Mouse (Mus musculus) left cerebral cortex, adult 18-20 months (tissue): ENCODE measurements around the gene Zc2hc1c. TPM values are rescaled to one million over a fixed set of nuclear protein-coding genes. Genes with fewer than 3 reads are reported as not detected.

Source experiments
- DNase-seq, 2 experiments: peaks; one replicate each; pipeline ENCODE4 v3.0.0; 2021 to 2022; ENCODE audit warnings: low spot score in 2 of 2, mixed read lengths in 1 of 2
- long read RNA-seq, 2 experiments: library from polyadenylated mRNA; stranded (forward); transcript quantifications; one replicate each; pipeline ENCODE4 v2.0.0; 2021
- total RNA-seq, 2 experiments: library from RNA; stranded (reverse); gene quantifications; 2 replicates each; pipeline ENCODE4 v1.2.3; 2021

Gene Zc2hc1c
- total RNA-seq: 1 to 10 TPM; 2.3 to 2.8 TPM
- long read RNA-seq, experiment 1, full-length matches to known transcripts: 4 of 4 reads
- long read RNA-seq, experiment 1, partial matches to known transcripts: 0 of 4 reads
- long read RNA-seq, experiment 1, other reads (novel, unspliced or antisense): 0 of 4 reads
- long read RNA-seq, experiment 2, full-length matches to known transcripts: 1 of 1 reads
- long read RNA-seq, experiment 2, partial matches to known transcripts: 0 of 1 reads
- long read RNA-seq, experiment 2, other reads (novel, unspliced or antisense): 0 of 1 reads

GRCm38 (mm10) chr12:85288486-85289156 is at the start of gene Zc2hc1c:
Gene Zc2hc1c (plus strand): TSS chr12:85288591.
- peak; percentile 82 to 85 for DNase-seq

DNA sequence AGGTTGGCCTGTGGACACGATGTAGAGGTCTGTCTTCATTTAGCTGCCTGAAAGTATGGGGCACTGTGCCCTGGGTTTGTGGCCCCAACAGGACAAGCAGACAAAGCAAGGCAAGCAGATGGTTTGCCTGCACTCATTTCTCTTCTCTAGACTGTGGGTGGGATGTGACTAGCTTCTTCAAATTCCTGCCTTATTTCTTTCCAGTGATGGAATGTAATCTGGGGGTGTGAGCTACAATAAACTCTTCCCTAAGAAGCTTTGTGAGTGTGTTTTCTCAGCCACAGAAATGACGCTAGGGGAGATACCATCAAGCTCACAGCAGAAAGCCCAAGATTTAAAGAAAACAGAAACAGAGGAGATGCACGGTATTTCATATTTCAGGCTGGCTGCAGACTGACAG is 36.3 kb upstream of the Zc2hc1c start:
- no peak for DNase-seq

GRCm38 (mm10) chr12:85256074-85256751 is 32.2 kb upstream of the Zc2hc1c start:
- no peak for DNase-seq

GRCm38 (mm10) chr12:85257008-85257639 is 31.3 kb upstream of the Zc2hc1c start:
- DNase-seq: no peak

GRCm38 (mm10) chr12:85262489-85262888 is 25.9 kb upstream of the Zc2hc1c start:
- no peak for DNase-seq

GRCm38 (mm10) chr12:85263190-85263589 is 25.2 kb upstream of the Zc2hc1c start:
- no peak for DNase-seq

DNA sequence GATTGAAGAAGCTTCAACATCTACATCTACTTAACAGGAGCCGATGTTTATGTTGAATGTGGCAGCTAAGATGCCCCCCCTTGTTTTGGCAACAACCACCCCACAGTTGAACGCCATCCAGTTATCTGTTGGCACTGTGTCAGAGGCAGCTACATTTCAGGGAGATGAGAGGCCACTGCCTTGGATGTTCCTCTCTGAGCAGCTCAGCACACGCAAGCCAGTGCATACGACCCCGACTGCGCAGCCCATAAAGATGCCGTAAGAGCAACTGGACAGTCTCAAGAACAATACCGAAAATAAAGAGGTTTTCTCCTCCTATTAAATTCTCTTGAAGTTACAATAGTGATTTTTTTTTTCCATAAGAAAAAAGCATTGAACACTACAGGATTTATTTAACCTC is 23.9 kb upstream of the Zc2hc1c start:
- DNase-seq: no peak

DNA sequence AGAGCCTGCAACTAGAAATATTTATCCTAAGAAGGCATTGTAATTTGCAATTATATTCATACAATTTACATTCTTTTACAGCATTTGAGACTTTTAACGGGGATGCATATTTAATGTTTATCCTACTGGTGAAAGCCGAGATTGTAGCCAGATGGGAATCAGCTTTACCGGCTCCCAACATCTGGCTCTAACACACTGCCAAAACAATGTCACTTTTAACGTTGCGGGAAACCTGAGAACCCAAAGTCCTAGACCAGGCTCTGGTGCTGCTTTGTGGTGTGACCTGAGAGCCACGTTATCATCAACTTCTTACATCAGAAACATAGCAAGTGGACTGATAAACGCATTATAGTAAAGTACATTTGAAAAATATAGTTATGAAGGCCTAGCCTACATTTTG is 23.5 kb upstream of the Zc2hc1c start:
- no peak for DNase-seq

DNA sequence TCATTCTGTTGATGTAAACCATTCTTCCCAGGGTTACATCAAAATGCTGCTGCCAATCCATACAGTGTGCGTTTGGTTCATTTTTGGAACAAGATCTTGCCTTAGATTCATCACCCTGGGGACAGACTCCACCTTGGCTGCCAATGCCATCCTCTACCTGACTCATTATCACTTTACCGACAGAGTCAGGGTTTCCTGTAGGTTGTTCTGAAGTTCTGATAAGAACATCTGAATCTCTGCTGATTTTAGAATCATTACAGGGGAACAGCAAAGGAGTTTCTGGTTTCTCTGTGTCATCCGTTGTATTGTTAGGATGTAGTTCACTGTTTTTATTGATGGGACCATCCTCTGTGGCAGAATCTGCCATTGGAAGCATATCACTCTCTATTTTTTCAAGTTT is 22.1 kb upstream of the Zc2hc1c start:
- DNase-seq: no peak

DNA sequence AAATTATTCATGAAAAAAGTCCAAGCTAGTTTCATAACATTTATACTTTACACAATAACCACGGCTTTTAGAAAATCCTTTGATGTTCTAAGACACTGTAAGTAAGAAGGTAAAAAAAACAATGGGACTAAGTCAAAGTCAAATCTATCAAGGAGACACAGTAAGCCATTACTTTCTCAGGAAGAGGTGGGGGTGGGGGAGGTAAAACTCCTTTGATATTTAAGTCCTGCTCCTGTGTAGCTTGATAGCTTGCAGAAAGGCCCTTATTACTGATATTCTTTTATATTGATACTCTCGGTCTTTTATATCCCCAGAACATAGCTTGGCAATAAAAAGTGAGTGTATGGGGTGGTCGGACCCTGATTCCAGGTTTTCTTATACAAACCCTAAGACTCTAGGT is 18.6 kb upstream of the Zc2hc1c start:
- DNase-seq: no peak

DNA sequence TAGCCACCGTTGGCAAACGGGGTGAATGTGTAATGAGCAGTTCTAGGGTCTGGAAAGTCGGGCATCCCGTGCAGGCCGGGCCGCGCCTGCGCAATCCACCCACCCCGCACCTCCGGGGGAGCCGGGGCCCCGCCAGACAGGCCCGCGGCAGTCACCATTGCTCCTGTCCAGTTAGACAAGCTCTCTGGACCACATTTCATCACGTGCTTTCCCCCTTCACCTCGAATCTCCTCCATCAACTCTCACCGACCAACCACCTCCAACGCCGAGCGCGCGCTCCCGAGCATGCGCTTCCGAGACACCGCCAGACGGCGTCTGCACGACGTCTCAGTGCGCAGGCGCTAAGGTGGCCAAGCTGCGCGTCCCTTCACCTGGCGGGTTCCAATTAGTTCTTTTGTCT is 18.1 kb upstream of the Zc2hc1c start, which contains the start of gene Mlh3:
Gene Mlh3 (minus strand): TSS at position 281 of the 400 bp plus-strand sequence.
- DNase-seq: peak; percentile 86 to 92

DNA sequence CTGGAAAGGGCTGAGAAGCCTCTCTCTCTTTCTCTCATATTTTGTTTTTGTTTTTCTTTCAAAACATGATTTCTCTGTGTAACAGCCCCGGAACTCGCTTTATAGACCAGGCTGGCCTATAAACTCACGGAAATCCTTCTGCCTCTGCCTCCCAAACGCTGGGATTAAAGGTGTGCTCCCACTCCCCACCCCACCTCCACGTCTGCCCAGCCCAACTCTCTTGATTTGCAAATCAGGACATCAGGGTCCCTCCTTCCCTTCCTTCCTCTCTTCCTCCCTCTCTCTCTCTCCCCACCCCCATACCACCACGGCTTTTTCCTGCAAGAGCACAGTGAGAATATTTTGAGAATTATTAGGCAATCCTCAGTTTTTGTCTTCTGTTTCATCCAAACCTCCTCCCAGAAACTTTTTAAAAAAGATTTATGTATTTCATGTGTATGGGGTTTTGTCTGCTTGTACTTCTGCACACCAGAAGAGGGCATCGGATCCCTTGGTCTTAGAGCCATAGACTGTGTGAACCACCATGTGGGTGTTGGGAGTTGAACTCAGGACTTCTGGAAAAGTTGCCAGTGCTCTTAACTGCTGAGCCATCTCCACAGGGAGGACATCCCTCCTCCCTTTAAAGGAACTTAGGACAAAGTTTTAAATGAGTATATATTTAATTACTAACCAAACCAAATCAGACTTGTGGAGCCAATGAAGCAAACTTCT is 17.1 kb upstream of the Zc2hc1c start:
- DNase-seq: no peak

- no peak for DNase-seq
Measured at GRCm38 (mm10) chr12:85271843-85272206, 16.6 kb upstream of the Zc2hc1c start.

DNA sequence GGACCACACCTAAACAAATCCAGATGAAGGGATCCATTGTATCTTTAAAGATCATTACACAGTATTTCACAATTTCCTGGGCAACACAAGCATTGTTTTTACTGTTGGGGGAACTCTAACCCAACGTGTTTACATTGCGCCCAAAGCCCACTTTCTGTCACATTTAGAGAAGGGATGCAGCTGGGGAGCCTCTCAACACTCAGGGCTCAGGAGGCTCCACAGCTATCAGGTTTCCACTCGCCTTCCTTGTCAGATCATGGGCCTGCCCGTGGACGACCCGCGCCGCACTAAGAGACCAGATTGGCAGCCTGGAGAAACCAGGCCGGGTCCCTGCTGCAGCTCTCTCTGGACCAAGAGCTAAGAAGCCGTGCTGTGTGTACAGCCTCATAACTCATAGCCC is 14.9 kb upstream of the Zc2hc1c start:
- no peak for DNase-seq

DNA sequence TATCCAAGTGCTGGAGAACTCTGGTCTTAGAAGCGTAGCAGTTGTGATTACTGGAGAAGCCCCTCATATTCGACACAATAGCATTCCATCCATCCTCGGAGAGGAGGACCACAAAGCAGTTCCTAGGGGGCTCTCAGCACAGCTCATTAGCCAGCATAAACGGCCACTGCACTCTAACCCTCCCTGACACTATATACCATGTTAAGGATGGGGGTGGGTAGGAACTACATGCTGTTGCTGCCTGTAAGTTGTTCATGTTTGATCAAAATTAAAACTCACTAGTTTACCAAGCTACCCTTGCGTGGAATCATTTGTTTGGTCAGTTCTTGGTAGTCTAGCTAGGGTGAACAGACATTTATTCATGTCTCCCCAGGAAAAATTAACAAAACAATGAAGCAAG is 12.1 kb upstream of the Zc2hc1c start:
- no peak for DNase-seq

- no peak for DNase-seq
Measured at GRCm38 (mm10) chr12:85278919-85279318, 9.5 kb upstream of the Zc2hc1c start.

- DNase-seq: no peak
Measured at GRCm38 (mm10) chr12:85279396-85280080, 8.9 kb upstream of the Zc2hc1c start.

GRCm38 (mm10) chr12:85280105-85280844 is 8.1 kb upstream of the Zc2hc1c start:
- peak; percentile 97 to 98 for DNase-seq

DNA sequence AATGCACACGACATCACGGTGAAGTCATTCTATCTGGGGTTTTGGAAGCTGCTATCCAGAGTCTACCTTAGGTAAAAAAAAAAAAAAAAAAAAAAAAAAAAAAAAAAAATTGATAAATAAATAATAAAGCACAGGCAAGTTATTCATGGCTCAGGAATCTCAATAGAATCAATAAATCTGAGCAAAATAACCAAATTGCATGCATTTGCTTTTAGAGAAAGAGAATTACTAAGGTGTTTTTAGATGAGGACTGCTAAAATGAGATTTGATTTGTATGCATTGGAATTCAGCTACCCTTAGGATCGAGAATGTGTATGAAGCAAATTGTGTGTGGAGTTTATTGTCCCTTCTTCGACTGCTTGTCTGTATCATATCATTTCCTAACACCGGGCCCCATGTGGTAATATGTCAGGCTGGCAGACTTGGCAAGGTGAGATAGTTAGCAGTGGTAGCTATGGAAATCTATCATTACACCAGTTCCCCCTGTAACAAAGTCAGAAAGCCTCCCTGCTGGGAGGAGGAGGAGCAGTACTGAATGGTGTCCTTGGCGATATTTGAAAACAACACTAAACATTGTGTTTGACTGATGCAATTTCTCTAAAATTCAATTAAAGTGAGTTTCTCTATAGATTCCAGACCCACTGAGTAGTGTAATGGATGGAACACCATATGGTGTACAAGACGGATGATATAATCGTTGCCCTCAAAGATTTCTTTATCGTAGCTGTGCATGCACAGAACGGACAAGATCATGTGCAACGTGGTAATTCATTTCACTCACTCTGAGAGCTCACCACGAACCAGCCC is 7.3 kb upstream of the Zc2hc1c start:
- DNase-seq: no peak
